Mouse (Mus musculus) megakaryocyte, embryonic 14.5 days (primary cell): ENCODE measurements around the gene Anxa2.

Experiments used
- FLI1 ChIP-seq: IDR thresholded peaks from 2 replicates; pipeline ENCODE4 v1.6.1; 2012; ENCODE audit warnings: low read length, inconsistent platforms, mixed read lengths
- GATA1 ChIP-seq: IDR thresholded peaks from 3 replicates; pipeline ENCODE4 v1.6.1; 2012; ENCODE audit warnings: mixed read lengths, low read length, inconsistent platforms, borderline replicate concordance

DNA sequence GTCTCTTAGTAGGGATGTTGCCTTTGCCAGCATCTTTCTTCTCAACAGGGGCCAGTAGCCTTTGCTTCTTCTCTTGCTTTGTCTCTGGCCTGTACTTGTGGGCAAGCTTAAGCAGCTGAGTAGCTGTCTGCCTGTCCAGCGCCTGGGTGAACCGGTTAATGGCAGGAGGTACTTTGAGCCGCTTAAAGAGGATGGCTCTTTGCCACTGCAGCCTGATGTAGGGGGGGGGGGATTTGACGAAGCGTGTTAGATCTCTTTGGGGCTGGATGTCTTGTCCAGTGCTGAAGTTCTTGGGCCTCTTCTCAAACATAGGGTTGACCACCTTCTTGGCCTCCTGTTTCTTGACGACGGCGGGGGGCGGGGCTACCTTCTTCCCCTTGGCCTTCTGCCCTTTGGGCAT is 2.8 kb upstream of the Anxa2 start:
- TF ChIP-seq GATA1 (no peak), FLI1 (no peak)
